Mouse (Mus musculus) left cerebral cortex, adult 8-10 months (tissue): ENCODE data around the gene Nipa2. TPM values are rescaled to one million over a fixed set of nuclear protein-coding genes. Genes with fewer than 3 reads are reported as not detected.
"Not testable (repeated sequence)": the region's sequence is repeated elsewhere in the genome, so short reads cannot be mapped to it uniquely, and the experiment has no call there.

Experiments used
- DNase-seq, 2 experiments: peaks; one replicate each; pipeline ENCODE4 v3.0.0; 2022; ENCODE audit warnings: low spot score in 2 of 2
- total RNA-seq, 4 experiments: library from RNA; stranded (reverse); gene quantifications; 2 replicates each; pipeline ENCODE4 v1.2.4; 2022

Gene Nipa2
- total RNA-seq, 4 experiments from 2014 or later, result 45.1 to 51.3 (median 48.6) TPM

DNA sequence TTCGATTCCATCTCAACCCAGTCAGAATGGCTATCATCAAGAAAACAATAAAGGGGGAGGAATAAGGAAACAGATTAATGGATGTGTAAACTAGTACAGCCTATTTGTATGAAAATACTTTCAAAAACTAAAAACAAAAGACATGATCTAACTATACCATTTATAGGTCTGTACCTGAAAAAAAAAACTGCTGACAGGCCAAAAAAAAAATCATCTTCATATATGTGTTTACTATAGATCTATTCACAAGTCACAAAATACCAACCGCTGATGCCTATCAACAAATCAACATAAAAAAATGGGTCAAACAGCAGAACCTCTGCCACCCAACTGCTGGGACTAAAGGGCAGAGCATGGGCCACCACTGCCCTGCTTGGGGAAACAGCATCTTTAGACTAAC, 6.2 kb downstream of the Nipa2 start:
- no peak for DNase-seq

DNA sequence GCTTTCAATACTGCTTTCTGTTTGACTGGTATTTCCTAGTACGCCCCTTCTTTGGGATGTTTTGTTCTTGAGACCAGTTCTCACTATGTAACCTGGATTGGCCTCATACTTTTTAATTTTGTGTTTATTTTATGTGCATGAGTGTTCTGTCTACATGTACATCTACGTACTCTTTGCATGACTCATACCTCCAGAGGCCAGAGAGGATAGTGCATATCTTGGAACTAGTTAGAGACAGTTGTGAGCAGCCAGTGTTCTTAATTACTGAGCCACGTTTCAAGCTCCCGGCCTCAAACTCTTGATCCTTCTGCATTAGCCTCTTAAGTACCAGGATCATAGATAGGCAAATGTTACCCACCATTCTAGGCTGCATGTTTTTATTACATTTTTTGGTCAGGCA, 23.9 kb downstream of the Nipa2 start:
- no peak for DNase-seq

DNA sequence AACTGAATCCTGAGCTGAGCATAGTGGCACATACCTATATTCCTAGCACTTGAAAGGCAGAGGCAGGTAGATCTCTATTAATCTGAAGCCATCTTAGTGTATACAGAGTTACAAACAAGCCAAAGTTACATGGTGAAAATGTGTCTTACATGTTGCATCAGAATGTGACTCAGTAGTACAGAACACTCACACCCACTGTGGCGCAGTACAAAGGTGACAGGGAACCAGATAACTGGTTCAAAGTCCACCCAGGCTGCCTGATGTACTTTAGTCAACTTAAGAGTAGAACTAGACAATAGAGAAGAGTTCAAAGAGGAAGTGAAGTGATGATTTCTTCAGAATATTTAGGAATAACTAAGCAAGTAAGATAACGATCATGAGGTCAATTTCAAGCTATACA, 27.3 kb downstream of the Nipa2 start:
- DNase-seq, result no peak

DNA sequence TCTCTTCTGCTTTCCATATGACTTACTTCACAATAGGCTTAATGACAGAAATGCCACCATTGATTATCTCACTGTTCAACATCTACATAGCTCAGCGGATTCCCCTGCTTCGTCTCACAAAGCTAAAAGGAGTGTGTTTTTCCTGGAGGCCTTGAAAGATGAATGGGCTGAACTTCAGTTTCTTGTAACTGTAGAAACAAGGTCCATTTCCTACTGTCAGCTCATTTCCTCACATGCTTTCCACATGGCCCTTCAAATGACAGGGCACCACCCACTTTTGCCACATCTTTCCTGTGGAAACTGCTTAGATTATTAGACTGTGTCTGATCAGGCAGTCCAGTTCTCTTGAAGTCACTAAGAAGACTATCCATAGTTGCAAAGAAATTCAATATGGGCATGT, 33.6 kb downstream of the Nipa2 start:
- no peak for DNase-seq

DNA sequence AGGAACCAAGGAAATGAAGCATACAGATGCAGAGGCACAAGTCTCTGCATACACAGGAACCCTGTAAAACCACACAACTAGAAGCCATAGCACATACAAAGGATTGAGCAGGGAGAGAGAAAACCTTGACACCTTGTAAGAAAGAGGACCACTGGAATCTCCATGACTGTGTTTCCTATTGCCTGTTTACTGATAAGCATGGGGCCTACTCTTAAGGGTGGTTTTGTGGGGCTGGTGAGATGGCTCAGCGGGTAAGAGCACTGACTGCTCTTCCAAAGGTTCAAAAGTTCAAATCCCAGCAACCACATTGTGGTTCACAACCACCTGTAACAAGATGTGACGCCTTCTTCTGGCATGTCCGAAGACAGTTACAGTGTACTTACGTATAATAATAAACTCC, 35.0 kb downstream of the Nipa2 start:
- DNase-seq, result no peak

DNA sequence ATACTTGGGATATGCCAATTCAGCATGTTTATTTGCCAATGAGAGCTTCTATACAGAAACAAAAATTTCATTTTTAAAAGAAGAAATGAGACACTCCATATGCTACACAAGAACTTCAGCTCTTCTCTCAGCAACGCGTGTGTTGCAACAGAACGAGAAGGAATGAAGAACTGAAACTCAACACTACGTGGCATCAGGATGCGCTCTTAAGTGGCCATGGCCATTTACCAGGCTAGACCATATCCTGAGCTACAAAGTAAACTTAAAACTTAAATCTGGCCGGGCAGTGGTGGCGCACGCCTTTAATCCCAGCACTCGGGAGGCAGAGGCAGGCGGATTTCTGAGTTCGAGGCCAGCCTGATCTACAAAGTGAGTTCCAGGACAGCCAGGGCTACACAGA, 43.9 kb downstream of the Nipa2 start:
- not testable (repeated sequence) for DNase-seq

DNA sequence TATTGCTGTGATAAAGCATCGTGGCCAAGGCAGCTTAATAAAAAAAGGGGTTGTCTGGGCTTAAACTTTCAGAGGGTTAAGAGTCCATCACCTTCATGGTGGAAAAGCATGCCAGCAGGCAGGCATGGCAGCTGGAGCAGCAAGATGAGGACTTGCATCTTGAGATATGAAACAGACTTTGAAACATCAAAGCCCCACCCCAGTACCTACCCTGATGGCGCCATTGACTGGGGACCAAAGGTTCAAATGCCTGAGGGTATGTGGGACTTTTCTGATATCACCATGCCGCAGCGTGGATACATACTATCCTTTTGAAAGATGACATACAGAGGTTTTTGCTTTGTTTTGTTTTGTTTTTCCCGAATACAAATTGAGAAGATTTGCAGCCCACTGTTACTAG, 50.2 kb downstream of the Nipa2 start:
- no peak for DNase-seq

DNA sequence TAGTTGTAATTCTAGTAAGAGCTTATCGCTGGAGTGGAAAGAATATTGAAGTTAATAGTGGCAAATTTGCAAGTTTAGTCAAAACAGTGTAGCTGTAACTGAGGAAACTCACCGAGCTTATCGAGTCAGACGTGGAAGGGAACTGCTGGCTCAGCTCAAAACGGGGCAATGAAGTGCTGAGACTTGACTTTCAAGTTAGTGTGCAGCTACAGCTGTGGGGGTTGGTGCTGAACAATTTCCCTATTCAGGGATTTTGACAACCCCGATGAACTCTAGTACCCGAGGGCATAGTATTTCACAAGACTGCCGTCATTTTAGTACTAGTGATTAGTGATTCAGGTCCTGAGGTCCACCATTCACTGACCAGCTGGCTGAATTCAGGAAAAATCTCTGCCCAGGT, 50.9 kb downstream of the Nipa2 start:
- DNase-seq, result no peak

DNA sequence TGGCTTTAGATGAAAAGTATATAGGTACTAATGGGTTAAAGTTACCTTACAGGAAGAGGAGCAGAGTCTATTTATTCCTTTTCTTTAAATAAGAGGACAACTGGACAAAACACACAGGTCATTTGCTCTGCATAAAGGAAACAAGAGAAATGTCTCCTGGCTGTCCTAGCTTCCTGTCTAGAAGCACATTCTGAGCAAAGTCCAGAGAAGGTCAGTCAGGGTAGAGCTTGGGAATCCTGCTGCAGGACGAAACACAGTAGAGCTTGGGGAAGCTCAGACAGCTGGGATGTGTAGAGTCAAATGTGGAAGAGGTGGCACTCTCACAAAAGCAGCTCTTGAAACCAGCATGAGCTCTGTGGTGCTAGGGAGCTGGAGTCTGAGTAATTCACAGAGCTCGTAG, 51.9 kb downstream of the Nipa2 start:
- DNase-seq, result no peak

DNA sequence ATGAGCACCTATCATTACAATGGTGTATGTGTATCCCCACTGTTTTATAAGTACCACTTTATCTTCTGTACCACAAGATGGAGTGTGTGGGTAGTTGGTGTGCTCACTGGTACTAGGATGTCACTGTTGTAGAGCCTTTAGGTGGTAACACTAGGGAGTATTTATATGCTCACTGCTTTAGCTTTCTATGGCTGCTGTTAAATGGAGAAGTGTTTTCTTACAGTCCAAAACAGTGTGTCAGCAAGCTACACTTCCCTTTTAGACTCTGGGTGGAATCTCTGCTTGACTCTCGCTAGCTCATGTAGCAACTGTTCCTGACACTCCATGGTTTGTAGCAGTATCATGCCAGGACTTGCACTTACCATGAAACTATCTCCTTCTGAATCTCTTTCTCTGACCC, 52.8 kb downstream of the Nipa2 start:
- no peak for DNase-seq

DNA sequence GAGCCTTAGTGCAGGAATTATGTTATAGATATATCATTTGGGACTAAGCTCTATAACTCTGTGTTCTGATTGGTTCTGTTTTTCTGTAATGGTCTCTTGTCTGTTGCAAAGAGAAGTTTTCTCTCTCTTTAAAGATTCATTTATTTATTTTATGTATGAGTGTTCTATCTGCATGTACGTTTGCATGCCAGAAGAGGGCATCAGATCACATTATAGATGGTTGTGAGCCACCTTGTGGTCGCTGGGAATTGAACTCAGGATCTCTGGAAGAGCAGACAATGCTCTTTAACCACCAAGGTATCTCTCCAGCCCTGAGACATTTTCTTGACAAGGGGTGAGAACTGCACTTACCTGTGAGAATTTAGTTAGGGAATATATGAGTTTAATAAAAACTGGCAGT, 56.8 kb downstream of the Nipa2 start:
- no peak for DNase-seq

DNA sequence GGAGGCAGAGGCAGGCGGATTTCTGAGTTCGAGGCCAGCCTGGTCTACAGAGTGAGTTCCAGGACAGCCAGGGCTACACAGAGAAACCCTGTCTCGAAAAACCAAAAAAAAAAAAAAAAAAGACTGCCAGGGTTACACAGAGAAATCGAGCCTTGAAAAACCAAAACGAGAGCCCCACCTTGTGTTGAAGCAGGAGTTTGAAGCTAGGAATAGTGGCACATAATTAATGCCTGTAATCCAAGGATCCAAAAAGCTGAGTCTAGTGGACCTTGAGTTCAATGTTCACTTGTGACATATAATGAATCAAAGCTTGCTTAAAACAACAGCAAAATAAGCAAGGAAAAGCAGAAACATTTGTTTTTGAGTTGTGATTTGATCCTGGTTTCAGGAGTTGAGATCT, 58.5 kb downstream of the Nipa2 start:
- no peak for DNase-seq

DNA sequence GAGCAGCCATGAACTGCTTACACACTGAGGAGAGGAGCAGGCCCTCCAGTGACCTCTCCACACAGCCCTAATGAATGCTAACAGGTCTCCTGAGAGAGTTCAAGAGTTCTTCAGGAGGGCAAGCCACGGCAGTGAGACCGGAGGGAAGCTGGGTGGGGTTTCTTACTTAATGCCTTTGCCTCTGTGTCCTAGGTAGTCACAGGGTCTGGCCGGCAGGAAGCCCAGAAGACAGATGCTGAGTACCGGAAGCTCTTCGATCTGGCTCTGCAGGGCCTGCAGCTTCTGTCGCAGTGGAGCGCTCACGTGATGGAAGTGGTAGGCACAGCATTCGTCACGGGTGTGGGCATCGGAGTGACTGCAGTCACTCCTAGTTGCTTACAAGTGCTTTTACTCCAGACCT, 70.5 kb downstream of the Nipa2 start:
- peak in 1 of 2 experiments; percentile 25 for DNase-seq

DNA sequence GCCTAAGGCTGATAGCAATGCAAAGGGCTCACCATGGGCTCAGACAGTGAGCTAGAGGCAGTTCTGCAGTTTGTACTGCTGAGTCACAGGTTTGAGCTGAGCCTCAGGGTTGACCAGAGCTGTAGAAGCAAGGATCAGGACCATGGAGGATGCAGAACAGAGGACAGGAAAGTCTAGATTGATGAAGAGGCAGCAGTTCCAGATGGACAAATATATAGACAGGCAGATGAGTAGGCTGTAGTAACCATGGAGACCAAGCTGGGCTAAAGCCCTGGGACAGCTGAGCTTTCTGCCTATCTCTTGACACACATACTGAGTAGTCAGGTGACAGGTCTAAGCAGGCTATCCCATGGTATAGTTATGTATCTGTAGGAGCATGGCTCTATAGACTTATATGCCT, 71.5 kb downstream of the Nipa2 start:
- peak in 1 of 2 experiments; percentile 50 for DNase-seq

DNA sequence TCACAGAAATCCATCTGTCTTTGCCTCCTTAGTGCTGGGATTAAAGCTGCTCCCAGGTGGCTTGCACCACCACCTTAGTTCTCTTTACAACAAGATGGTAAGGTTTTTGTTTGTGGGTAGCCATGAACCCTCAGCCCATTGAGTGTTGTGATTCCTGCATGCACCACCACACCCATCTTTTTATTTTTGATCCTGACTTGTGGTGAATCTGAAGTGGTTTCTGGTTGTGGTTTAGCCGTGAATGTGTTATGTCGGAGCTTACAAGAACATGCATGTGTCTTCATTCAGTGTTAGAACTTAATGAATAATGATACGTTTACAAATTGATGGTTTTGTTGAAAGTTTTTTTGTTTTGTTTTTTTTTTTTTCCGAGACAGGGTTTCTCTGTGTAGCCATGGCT, 72.3 kb downstream of the Nipa2 start:
- no peak for DNase-seq

DNA sequence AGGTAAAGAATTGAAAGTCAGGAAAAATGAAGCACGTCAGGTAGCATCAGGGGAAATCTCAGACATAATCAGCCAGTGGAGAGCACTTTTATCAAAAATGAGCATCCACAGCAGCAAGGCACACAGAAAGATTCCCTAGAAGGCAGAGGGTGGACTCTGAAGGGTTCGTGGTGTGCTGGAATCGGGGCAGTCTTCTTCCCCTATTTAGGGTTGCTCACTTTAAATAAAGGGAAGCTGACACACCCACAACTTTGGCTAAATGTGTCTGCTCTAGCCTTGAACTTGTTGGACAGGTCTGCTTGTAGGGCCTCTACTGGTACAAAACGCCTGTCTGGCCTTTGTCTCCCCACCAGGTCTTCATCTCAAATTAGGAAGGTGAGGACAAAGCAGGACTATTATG, 73.7 kb downstream of the Nipa2 start:
- no peak for DNase-seq

Other genes starting within 250 kb of the Nipa2 start
- 10 to 100 TPM; 13.9 to 47.1 (median 23.9) TPM for gene Siglech, start 194.3 kb downstream of the Nipa2 start, total RNA-seq
- gene Tubgcp5, start 168.3 kb downstream of the Nipa2 start, total RNA-seq, result 10 to 100 TPM; 33.0 to 42.7 (median 37.6) TPM
- 10 to 100 TPM; 78.3 to 86.9 (median 81.4) TPM for gene Cyfip1, start 120.7 kb downstream of the Nipa2 start, total RNA-seq
- 10 to 100 TPM; 63.2 to 75.9 (median 64.6) TPM for gene Nipa1, start 57.5 kb upstream of the Nipa2 start, total RNA-seq
- 100 to 1,000 TPM; 115 to 140 (median 125) TPM for gene Herc2, start 87.7 kb upstream of the Nipa2 start, total RNA-seq